Mouse (Mus musculus) lung, adult 2 months (tissue): ENCODE measurements around the gene Slc39a2.
A peak's percentile ranks its signal among the peaks of the same experiment; 100 is the strongest.

ENCODE experiments used
- CTCF ChIP-seq: fragments of 200-500 bp; IDR thresholded peaks from 2 replicates; pipeline ENCODE4 v1.5.1; 2011; ENCODE audit warnings: mild to moderate bottlenecking, low read length, control low read depth; ENCODE audit not compliant: insufficient read depth
- POLR2A ChIP-seq: fragments of 200-500 bp; IDR thresholded peaks from 2 replicates; pipeline ENCODE4 v1.6.1; 2011; ENCODE audit warnings: low read depth, mild to moderate bottlenecking, control low read depth, low read length, borderline replicate concordance; ENCODE audit errors: extremely low read depth

- TF ChIP-seq CTCF = peak; percentile 90
- no peak for TF ChIP-seq POLR2A
Measured at GRCm38 (mm10) chr14:51902806-51903710, 10.4 kb downstream of the Slc39a2 start.
